Mouse (Mus musculus) testis, postnatal 10 days (tissue): ENCODE data around the gene Ddah2.

ENCODE experiments used
- DNase-seq: peaks from one replicate; pipeline ENCODE4 v3.0.0; 2021; ENCODE audit warnings: low spot score

The Ddah2 gene

DNA sequence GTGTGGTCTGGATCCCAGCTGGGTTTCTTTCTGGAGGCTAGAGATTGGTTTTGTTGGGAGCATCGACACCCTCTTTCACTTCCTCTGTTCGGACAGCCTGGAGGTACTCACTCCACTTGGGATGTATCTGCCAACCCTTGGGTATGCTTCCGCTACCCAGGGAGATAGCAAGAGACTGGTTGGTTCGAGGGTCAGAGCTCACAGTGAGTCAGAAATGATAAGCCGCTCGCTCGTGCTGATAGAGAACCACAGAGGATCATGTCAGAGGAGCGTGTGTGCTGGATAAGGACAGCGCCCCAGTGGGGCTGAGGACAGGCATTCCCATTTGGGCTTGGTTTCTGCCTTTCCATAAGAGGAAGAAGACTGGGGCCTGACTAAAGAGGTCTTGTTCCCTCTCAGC lies 20.9 kb downstream of the Ddah2 start:
- DNase-seq = no peak

GRCm38 (mm10) chr17:35080248-35080647 lies 21.4 kb downstream of the Ddah2 start:
- DNase-seq = no peak

- DNase-seq = no peak
Measured at GRCm38 (mm10) chr17:35080710-35081109, 21.9 kb downstream of the Ddah2 start.

GRCm38 (mm10) chr17:35082841-35083576 lies 24.2 kb downstream of the Ddah2 start:
- DNase-seq = no peak

- DNase-seq = no peak
Measured at GRCm38 (mm10) chr17:35083929-35084497, 25.2 kb downstream of the Ddah2 start.

DNA sequence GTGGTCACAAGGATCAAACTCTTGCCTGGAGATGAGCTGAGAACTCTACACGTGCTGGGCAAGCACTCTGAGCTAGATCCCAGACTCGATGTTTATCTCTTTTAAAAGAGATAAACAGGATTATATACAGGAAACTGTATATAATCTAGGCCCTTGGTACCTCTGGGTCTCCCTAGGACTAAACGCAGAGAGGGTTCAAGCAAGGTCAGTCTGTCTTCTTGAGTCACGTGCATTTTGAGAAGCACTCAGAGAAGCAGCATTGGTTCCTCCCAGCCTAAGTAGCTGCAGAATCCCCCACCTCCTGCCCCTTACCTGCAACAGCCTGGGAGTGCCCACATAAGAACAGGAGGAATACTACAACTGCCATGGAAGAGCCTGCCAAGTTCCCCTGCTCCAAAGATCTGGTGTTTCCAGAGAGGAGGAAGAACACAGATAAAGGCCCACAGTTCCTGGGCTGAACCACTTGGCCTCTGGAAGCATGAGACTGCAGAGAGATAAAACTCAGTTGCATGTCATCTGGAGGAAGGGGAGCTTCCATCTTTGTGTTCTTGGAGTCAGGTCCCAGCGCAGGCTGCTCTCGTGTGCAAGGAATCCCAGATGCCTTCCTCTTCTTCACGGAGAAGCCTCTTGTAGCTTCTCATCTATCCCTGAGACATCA lies 26.5 kb downstream of the Ddah2 start, which contains the start of gene Ly6g6f:
Gene Ly6g6f, minus strand, starts transcription at position 403 of the 658 bp plus-strand sequence.
- DNase-seq = no peak

DNA sequence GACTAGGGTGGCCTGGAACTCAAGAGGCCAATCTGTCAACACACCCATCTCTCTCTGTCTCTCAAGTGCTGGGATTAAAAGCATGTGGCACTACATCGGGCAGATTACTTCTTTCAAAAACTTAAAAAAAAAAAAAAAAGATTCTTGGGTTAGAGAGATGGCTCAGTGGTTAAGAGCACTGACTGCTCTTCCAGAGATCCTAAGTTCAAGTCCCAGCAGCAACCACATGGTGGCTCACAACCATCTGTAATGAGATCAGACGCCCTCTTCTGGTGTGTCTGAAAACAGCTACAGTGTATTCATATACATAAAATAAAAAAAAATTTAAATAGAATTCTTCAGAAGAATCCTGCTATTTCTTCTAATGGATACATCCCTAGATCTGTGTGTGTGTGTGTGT lies 29.3 kb downstream of the Ddah2 start:
- DNase-seq = no peak

DNA sequence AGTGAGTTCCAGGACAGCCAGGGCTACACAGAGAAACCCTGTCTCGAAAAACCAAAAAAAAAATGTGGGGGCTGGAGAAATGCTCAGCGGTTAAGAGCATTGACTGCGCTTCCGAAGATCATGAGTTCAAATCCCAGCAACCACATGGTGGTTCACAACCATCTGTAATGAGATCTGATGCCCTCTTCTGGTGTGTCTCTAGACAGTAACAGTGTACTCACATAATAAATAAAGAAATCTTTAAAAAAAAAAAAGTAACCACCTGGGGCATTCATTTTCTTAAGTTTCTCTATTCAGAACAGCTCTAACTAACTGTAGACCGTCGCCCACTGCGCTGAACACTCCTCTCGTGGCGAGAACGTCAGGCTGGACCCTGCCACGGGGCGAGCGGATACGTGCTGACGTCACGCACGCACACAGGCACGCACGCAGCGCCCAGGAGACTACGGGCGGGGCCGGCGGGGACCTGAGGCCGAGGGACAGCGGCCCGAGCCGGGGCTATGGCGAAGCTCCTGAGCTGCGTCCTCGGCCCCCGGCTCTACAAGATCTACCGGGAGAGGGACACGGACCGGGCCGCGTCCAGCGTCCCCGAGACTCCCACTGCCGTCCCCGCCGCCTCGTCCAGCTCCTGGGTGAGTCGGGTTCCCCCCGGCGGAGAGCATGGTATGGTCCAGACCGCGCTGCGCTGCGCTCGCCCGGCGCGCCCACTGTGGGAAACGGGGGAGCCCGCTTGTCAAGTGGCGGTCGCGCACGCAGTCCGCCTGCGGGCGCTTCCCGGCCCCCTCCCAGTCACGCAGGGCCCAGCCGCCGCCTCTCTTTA lies 30.2 kb downstream of the Ddah2 start, which contains the start of gene Abhd16a:
Gene Abhd16a, plus strand, starts transcription at position 439 of the 820 bp plus-strand sequence.
- DNase-seq = peak; percentile 93

DNA sequence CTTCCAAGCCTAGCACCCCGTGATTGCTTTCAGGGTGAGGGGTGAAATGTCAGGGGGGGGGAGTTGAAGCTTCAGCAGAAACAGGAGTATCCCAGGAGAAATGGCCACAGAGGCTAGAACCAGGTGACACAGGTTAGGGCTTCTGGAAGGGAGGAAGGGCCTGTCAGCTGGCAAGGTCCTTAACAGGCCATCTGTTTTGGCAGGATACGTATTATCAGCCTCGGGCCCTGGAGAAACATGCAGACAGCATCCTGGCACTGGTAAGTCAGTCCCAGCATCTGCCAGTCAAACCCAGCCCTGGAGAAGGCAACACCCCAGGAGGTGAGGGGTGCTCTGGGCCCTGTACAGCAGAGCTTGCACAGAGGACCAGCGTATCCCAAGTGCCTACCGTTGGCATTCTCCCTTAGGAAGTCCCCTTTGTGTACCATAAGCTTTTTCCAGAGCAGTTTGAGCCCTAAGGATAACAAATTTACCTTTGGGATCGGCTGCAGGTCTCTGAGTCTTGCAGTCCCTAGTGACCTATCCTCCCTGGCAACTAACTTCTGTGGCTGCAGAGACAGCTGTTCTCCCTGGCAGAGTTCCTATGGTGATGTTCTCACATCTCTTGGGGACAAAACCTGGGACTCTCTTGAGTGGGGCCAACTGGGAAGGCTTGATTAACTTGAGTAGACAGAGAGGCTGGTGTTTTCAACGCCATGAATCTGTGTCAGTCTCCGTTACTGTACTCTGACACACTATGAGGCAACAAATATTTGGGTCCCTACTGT lies 31.5 kb downstream of the Ddah2 start:
- DNase-seq = no peak

DNA sequence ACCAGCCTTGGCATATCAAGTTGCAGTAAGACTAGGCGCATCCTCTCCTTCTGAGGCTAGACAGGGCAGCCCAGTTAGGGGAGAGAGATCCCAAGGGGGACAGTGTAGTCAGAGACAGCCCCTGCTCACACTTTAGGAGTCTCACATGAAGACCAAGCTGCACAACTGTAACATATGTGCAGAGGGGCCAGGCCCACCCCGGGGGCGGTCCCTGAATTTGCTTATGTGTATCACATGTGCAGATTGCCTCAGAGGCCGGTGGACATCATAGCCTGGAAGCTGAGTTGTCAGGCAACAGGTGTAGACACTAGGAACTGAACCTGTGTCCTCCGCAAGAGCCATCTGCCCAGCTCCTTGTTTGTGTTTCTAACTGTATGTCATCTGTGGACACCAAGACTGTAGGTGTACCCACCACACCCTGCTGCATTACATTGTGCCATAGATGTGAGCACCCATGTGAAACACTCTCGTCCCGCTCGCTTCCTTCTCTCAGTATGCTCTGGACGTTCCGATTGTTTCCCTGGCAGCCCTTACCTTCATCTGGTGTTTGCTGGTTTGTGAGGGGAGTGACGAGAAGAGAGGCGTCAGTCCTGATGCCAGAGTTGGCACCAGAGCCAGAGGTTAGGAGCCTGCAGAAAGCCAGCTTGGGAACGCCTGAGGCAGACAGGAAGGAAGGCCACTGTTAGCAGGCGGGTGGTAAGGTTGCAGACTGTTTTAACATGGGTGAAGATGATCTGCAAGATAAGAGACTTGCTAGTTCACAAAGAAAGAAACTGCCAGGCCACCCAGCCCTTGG lies 33.8 kb downstream of the Ddah2 start:
- no peak for DNase-seq

DNA sequence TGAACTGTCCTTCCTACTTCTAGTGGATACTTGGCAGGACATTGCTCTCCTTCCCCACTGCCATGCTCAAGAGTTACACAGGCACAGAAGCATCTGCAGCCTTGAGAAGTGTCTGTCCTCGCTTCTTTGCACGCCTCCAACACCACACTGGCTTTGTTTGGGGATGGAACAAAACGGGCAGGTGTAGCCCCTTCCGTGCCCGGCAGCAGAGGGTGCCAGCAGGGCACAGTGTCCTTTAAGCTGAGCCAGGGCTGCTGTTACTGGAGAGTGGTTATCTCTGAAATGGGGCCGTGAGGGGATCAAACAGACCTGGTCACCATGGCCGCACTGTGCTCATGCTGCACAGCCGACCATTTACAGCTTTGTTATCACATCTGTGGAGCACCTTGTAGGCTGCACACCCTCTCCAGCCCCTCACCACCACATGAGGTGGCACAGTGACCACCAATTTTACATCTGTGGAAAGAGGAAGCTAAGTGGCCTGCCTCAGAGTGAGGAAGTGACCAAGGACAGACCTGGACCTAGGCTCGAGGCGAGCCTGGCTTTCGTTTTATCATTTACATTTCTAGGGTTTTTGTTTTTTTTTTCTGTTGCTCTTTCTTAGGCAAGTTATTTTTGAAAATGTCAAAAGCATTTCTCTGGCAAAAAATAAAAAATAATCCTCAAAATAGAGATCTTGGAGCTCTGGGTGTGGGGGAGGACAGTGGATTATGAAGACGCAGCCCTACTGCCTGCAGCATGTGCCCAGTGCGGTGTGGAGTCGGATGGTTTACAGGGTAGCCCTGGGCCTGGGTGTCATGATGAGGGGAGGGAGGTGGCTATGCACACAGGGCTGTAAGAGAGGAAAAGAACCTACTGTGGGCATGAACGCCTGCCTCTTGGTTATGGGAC lies 35.9 kb downstream of the Ddah2 start:
- DNase-seq = no peak

- DNase-seq = no peak
Measured at GRCm38 (mm10) chr17:35096597-35096996, 37.8 kb downstream of the Ddah2 start.

DNA sequence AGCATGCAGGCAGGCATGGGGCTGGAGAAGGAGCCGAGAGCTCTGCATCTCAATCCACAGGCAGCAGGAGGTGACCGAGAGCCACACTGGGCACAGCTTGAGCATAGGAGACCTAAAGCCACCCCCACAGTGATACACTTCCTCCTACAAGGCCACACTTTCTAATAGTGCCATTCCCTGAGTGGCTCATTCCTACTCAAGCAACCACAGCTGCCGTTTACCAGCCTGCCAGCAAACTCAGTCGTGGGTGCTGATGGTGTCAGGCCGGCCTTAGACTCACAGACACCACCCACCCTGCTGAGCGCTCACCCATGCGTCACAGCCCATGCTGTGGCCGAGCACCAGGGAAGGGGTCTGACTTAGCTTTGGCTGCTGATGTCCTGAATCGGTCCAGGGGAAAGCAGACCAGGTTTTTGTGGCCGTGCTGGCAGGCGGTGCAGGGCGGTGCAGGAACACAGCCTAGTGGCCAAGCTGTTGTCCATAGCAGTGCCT lies 38.4 kb downstream of the Ddah2 start:
- no peak for DNase-seq

DNA sequence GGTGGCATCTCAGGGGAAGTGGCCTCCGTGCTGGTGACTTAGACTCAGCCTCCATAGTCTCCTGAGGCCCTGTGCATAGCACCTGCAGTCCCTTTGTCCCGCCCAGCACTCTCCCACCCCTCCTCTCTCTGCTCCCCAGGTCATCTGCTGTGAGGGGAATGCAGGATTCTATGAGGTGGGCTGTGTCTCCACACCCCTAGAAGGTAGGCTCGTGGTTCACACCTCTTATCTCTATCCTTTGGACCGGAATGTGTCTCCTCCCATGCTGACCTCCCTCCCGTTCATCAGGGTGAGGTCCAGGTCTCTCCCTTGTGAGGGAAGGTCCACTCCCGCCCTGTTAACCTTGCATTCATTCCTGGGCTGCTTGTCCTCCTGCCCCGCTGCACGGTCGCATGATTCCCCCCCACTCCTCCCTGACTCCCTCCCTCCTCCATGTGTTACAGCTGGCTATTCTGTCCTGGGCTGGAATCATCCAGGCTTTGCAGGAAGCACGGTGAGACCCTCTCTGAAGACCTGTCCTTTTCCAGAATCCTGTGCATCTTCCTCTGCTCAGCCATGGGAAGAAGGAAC lies 41.4 kb downstream of the Ddah2 start:
- DNase-seq = no peak

GRCm38 (mm10) chr17:35101161-35101560 lies 42.3 kb downstream of the Ddah2 start:
- DNase-seq = no peak

DNA sequence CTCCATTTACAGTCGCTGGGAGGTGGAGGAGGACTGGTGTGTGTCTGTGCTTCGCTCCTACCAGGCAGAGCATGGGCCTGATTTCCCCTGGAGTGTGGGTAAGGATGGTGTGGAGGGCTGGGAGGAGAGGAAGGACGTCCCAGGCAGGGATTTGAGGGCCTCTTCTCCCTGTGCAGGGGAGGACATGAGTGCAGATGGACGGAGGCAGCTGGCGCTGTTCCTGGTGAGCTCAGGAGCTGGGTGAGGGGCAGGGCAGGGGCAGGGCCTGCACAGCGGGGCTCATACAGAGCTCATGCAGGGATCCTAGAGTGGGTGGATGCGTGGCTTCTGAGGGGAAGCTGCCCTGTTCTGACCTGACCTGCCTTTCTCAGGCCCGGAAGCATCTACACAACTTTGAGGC lies 43.5 kb downstream of the Ddah2 start:
- no peak for DNase-seq

DNA sequence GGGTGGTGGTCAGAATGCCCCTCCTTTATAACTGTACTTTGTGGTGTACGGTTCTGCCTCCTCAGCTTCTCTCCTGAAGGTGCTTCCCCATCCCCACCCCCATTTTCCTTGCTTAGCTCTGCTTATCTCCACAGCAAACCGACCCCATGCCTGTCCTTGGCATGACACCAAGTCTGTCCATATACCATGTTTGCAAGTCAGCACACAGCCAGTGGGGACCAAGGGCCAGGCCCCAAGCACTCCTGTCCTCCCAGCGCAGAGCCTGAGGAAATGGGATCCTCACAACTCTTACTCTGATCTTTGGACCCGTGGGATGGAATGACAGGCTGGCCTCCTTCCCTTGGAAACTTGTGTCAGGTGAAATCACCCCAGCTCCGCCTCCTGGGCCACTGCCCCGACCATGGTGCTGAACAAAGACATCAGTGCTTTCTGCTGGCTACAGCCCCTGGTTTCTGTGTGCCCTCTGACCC lies 44.4 kb downstream of the Ddah2 start:
- DNase-seq = no peak

DNA sequence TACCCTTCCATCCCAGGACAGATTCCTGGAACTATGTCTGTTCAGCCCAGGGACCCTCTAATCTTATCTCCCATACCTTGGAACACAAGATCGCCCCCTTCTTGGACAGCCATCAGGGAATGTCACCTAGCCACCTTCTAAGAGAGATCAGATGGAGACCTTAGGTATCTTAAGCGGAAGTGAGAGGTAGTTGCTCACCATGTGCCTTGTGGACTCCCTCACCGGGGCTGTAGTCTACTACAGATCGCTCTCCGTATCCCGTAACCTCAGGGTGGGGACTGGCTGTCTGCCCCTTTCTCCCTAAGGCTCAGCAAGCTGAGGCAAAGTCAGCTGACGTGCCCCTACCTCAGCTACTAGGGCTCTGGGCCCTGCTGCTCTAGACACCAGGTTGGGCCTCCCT lies 45.2 kb downstream of the Ddah2 start:
- no peak for DNase-seq

DNA sequence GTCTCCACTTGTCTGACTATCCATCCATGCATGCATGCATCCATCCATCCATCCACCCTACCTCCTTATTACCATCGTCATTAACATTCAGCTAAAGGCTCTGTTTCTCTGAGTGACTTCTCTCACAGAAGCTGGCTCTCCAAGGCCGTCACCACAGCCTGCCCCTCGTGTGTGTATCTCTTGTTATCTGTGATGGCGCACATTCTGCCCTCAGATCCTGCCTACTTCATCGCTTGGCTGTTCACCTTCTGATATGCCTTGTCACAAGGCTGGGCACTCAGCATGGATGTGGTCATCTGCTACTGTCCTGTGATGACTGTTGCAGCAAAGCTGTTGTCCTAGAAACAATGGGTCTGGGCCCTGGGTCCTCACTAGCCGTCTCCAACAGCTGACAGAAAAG lies 45.9 kb downstream of the Ddah2 start:
- DNase-seq = no peak
